Mouse (Mus musculus): ENCODE data around the gene Igfbp3.

GRCm38 (mm10) chr11:7193134-7193533, 20.6 kb downstream of the Igfbp3 start:
- TF ChIP-seq CTCF (IDR thresholded peaks at IDR 0.05; ENCODE audit: insufficient read depth, low read length) (no peak), POLR2A (IDR thresholded peaks at IDR 0.05; ENCODE audit: borderline replicate concordance, extremely low read depth, low read depth, low read length) (no peak)
